In the genomic region with DNA sequence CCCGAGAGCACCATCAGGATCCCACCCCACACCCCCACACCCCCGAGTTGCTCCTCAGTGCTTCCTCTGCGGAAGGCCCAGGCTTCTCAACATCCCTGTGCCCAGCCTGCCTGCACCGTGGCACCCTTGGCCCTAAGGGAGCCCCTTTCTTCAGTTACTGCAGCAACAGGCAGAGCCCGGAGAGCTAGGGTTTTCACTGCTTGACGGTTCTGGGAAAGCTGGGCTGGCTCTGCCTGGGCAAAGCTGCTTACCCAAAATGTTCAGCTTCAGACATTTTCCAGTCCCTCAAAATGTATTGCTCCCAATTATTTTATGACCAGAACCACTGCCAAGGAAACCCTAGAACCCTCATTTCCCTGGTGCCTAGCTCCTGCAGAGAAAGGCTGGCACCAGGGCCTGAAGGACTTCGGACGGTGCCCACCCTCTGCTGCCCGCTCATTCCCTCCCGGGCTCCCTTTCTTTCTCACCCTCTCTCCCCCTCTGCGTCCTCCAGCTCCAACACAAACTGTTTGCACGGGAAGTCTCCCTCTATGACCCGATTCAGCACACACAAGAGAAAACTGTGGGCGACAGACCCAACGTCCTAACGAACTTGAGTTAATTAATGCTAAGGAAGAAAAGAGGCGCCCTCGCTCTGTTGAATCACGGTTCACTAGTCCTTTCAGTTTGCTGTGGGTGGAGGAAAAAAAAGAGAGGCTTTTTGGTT, we compare ENCODE assay signal across 13 mouse cellular contexts. TPM values are rescaled to one million over a fixed set of nuclear protein-coding genes. Genes with fewer than 3 reads are reported as not detected.
DNase-seq lines count a peak whose midpoint lies in the region; ATAC-seq and TF ChIP-seq lines count a peak whose summit lies in the region.
"Had no signal": no experiment of that assay in that cellular context is flagged by ENCODE, and none has a peak within 500 bp of the region (broad histone marks: within the 10 kb centered on the region; RNA-seq: fewer than 3 reads in every experiment).

No protein-coding gene starts in this region.

- H3K36me3 ChIP-seq in limb, embryonic 14.5 days (ENCODE audit: control insufficient read depth, insufficient read depth, low read length) = peaks cover 10% of the 10 kb centered on the region; the same call in 1 of the 2 replicates
- H3K36me3 ChIP-seq: neural tube, embryonic 12.5 days; stomach, embryonic 15.5 days had no signal

- H3K4me3 ChIP-seq in gastrocnemius, adult 2 months = peak overlapping the region; percentile 53
- H3K4me3 ChIP-seq in limb, embryonic 14.5 days (replicated peaks; ENCODE audit: low read length) = peak overlapping the region; percentile 7
- H3K4me3 ChIP-seq: neural tube, embryonic 12.5 days; stomach, embryonic 15.5 days had no signal

- peak overlapping the region; percentile 25 for H3K9ac ChIP-seq in limb, embryonic 14.5 days (ENCODE audit: low read depth, low read length, severe bottlenecking)
- H3K9ac ChIP-seq: liver, embryonic 14.5 days; neural tube, embryonic 12.5 days; stomach, embryonic 15.5 days had no signal

- no peak for ATAC-seq in limb, embryonic 14.5 days (ENCODE audit: low FRiP score, low read depth)
- ATAC-seq: CD4-positive, CD25-positive, alpha-beta regulatory T cell, adult 4 months had no signal

- peak; percentile 31 for DNase-seq in gastrocnemius, adult 2 months
- DNase-seq in gastrocnemius, adult 8-10 months (ENCODE audit: low spot score in 2 of 2) = no peak
- DNase-seq in right cerebral cortex, postnatal 25 days = peak; percentile 66
- DNase-seq in right cerebral cortex, adult 18-20 months = no peak
- DNase-seq in limb, embryonic 14.5 days (ENCODE audit: low spot score) = no peak
- DNase-seq in thymus, postnatal 36 days = no peak
- no peak for DNase-seq in kidney, postnatal 4 days
- DNase-seq in cerebellum, adult 18-20 months = no peak
- DNase-seq: kidney, postnatal 25 days had no signal

- H3K27ac ChIP-seq in gastrocnemius, adult 2 months = peak overlapping the region; percentile 96
- H3K27ac ChIP-seq in limb, embryonic 14.5 days (replicated peaks; ENCODE audit: low read depth, low read length) = peak overlapping the region; percentile 52
- H3K27ac ChIP-seq: liver, embryonic 14.5 days; neural tube, embryonic 12.5 days; stomach, embryonic 15.5 days had no signal

- H3K9me3 ChIP-seq in limb, embryonic 14.5 days (ENCODE audit: control insufficient read depth, low read length) = no peaks in the 10 kb centered on the region
- H3K9me3 ChIP-seq: neural tube, embryonic 12.5 days; stomach, embryonic 15.5 days had no signal

- peaks cover 93% of the 10 kb centered on the region for H3K4me1 ChIP-seq in limb, embryonic 14.5 days (ENCODE audit: control insufficient read depth, insufficient read depth, low read length)

- peaks cover 9% of the 10 kb centered on the region; the same call in 1 of the 2 replicates for H3K27me3 ChIP-seq in limb, embryonic 14.5 days (ENCODE audit: control insufficient read depth, insufficient read depth, low read length)

- WGBS in limb, embryonic 14.5 days = 21% methylated on average over 18 of the region's 19 CpGs

- no peak for TF ChIP-seq CTCF in gastrocnemius, adult 2 months (IDR thresholded peaks at IDR 0.05)

- H3K4me2 ChIP-seq in limb, embryonic 14.5 days (replicated peaks; ENCODE audit: low read depth, low read length, severe bottlenecking) = peak overlapping the region; percentile 39
- H3K4me2 ChIP-seq: neural tube, embryonic 12.5 days; stomach, embryonic 15.5 days had no signal

- intact Hi-C loops in gastrocnemius, adult 2 months (cut with DNase I) = no loop called here

- TF ChIP-seq POLR2A in limb, embryonic 14.5 days (IDR thresholded peaks at IDR 0.05; ENCODE audit: borderline replicate concordance, extremely low read depth, insufficient read depth, insufficient read length) = no peak

RNA-seq across cellular contexts. Expression of gene Nfix, which starts 20.5 kb away (rescaled TPM):
- 100 to 1,000 TPM; 465 to 558 TPM for total RNA-seq in gastrocnemius, adult 2 months (2021)
- total RNA-seq in gastrocnemius, adult 8-10 months (2022) = 100 to 1,000 TPM; 507 to 604 (median 532) TPM
- polyA plus RNA-seq in limb, embryonic 14.5 days (2012; rRNA removed) = 81.2 and 97.7 TPM in 2 replicates
- 100 and 108 TPM in 2 replicates for polyA plus RNA-seq in limb, embryonic 14.5 days (2014; fragmentation: Nextera tagmentation; extraction: Ambion mirVana)

RNA-seq across cellular contexts. Expression of gene Dand5, which starts 43.0 kb away (rescaled TPM):
- total RNA-seq in gastrocnemius, adult 2 months (2021) = 10 to 100 TPM; 10.2 to 14.3 TPM
- total RNA-seq in gastrocnemius, adult 8-10 months (2022) = 10 to 100 TPM in 3 of 4 experiments, 1 to 10 TPM in 1; 7.8 to 12.9 (median 12.2) TPM
- 5.7 and 5.9 TPM in 2 replicates for polyA plus RNA-seq in limb, embryonic 14.5 days (2012; rRNA removed)
- polyA plus RNA-seq in limb, embryonic 14.5 days (2014; fragmentation: Nextera tagmentation; extraction: Ambion mirVana) = 6.4 and 6.9 TPM in 2 replicates

RNA-seq across cellular contexts. Expression of gene Gadd45gip1, which starts 51.6 kb away (rescaled TPM):
- 10 to 100 TPM; 16.2 to 30.4 TPM for total RNA-seq in gastrocnemius, adult 2 months (2021)
- total RNA-seq in gastrocnemius, adult 8-10 months (2022) = 10 to 100 TPM; 18.6 to 23.2 (median 20.8) TPM
- polyA plus RNA-seq in limb, embryonic 14.5 days (2012; rRNA removed) = 39.8 and 45.6 TPM in 2 replicates
- polyA plus RNA-seq in limb, embryonic 14.5 days (2014; fragmentation: Nextera tagmentation; extraction: Ambion mirVana) = 43.2 and 44.9 TPM in 2 replicates

RNA-seq across cellular contexts. Expression of gene G430095P16Rik, which starts 56.9 kb away (rescaled TPM):
- total RNA-seq in gastrocnemius, adult 2 months (2021) = under 1 TPM; 0.36 to 0.78 TPM
- total RNA-seq in gastrocnemius, adult 8-10 months (2022) = under 1 TPM in 3 of 4 experiments, not detected in 1; 0.43 to 0.56 (median 0.48) TPM
- 4.3 and 4.8 TPM in 2 replicates for polyA plus RNA-seq in limb, embryonic 14.5 days (2012; rRNA removed)
- polyA plus RNA-seq in limb, embryonic 14.5 days (2014; fragmentation: Nextera tagmentation; extraction: Ambion mirVana) = 5.7 and 6.0 TPM in 2 replicates

Comparison
In these comparisons a context has a peak if more than half of its experiments do, and no peak if none do; other contexts are left out.
1. DNase-seq: peak in gastrocnemius, adult 2 months (single experiment) and right cerebral cortex, postnatal 25 days (single experiment); none in gastrocnemius, adult 8-10 months (0 of 2), right cerebral cortex, adult 18-20 months (single experiment), limb, embryonic 14.5 days (single experiment), thymus, postnatal 36 days (0 of 2), kidney, postnatal 4 days (0 of 2) and cerebellum, adult 18-20 months (0 of 2).